Mouse (Mus musculus) embryonic facial prominence, embryonic 10.5 days (tissue): Measurements from ENCODE around the gene Rbm42. TPM values are rescaled to one million over a fixed set of nuclear protein-coding genes. Genes with fewer than 3 reads are reported as not detected.

Experiments
- DNase-seq: peaks from one replicate; pipeline ENCODE4 v3.0.0-alpha.2; 2017; ENCODE audit warnings: low spot score
- H3K27ac ChIP-seq: fragments of 300-500 bp; sonication (generic); replicated peaks from 2 replicates; pipeline ENCODE4 v1.5.1; 2016; ENCODE audit warnings: mild to moderate bottlenecking
- H3K27me3 ChIP-seq: fragments of 300-500 bp; sonication (generic); replicated peaks from 2 replicates; pipeline ENCODE4 v1.6.1; 2016; ENCODE audit warnings: low read depth, mild to moderate bottlenecking; ENCODE audit not compliant: poor library complexity, severe bottlenecking
- H3K36me3 ChIP-seq: fragments of 300-500 bp; sonication (generic); replicated peaks from 2 replicates; pipeline ENCODE4 v1.6.1; 2016; ENCODE audit warnings: mild to moderate bottlenecking, moderate library complexity
- H3K4me1 ChIP-seq: fragments of 300-500 bp; sonication (generic); 2 replicates; pipeline ENCODE4 v1.6.1; 2016
- H3K4me3 ChIP-seq: fragments of 300-500 bp; sonication (generic); 2 replicates; pipeline ENCODE4 v1.5.1; 2016; ENCODE audit warnings: mild to moderate bottlenecking, moderate library complexity
- H3K9me3 ChIP-seq: fragments of 300-500 bp; sonication (generic); 2 replicates; pipeline ENCODE4 v1.6.1; 2016; ENCODE audit warnings: mild to moderate bottlenecking
- WGBS: fragments of 180-500 bp; shearing (Covaris S2); methylation state at CpG from one replicate; pipeline ENCODE4 v1.1.7; 2016; 5-methylcytosine and 5-hydroxymethylcytosine counted together
- polyA plus RNA-seq: library from polyadenylated mRNA; unstranded; fragments of >200 nt; fragmentation: Nextera tagmentation; extraction: Ambion mirVana; gene quantifications from 2 replicates; pipeline ENCODE4 v1.2.1, GENCODE M21; 2016

Gene Rbm42
- polyA plus RNA-seq, result 134 and 139 TPM in 2 replicates

GRCm38 (mm10) chr7:30649591-30650540, at the start of gene Rbm42:
Gene Rbm42, minus strand, starts transcription at chr7:30650317.
- Histone ChIP-seq H3K27me3 (no peaks in the 10 kb centered on the region), H3K4me1 (peaks cover 14% of the 10 kb centered on the region), H3K36me3 (peaks cover 73% of the 10 kb centered on the region), H3K27ac (peak within 1 kb of the TSS; percentile 87), H3K9me3 (no peaks in the 10 kb centered on the region), H3K4me3 (peak within 1 kb of the TSS; percentile 95)
- WGBS, result 2% methylated on average over 59 of the region's 59 CpGs
- peak; percentile 97 for DNase-seq

GRCm38 (mm10) chr7:30698589-30698988, 48.5 kb upstream of the Rbm42 start, which contains the start of gene 2200002J24Rik:
Gene 2200002J24Rik, plus strand, starts transcription at chr7:30698926.
- DNase-seq, result peak; percentile 30
- 39% methylated on average over 9 of the region's 9 CpGs for WGBS
- Histone ChIP-seq H3K27me3 (no peaks in the 10 kb centered on the region), H3K9me3 (no peaks in the 10 kb centered on the region), H3K36me3 (no peaks in the 10 kb centered on the region), H3K27ac (no peak within 1 kb of the TSS), H3K4me1 (no peaks in the 10 kb centered on the region), H3K4me3 (no peak within 1 kb of the TSS)

GRCm38 (mm10) chr7:30698101-30698500, 48.0 kb upstream of the Rbm42 start:
- Histone ChIP-seq H3K27ac (no peak overlapping the region), H3K4me1 (no peaks in the 10 kb centered on the region)
- WGBS, result 70% methylated on average over 5 of the region's 5 CpGs

GRCm38 (mm10) chr7:30688325-30688724, 38.2 kb upstream of the Rbm42 start:
- no peak overlapping the region for H3K27ac ChIP-seq
- H3K27me3 ChIP-seq, result peaks cover 25% of the 10 kb centered on the region
- 75% methylated on average over 6 of the region's 6 CpGs for WGBS
- H3K36me3 ChIP-seq, result no peaks in the 10 kb centered on the region
- H3K9me3 ChIP-seq, result no peaks in the 10 kb centered on the region
- H3K4me3 ChIP-seq, result no peak overlapping the region
- DNase-seq, result peak; percentile 9
- no peaks in the 10 kb centered on the region for H3K4me1 ChIP-seq

More at GRCm38 (mm10) chr7:30698101-30698500, 48.0 kb upstream of the Rbm42 start:
- Histone ChIP-seq H3K27me3 (no peaks in the 10 kb centered on the region), H3K36me3 (no peaks in the 10 kb centered on the region), H3K9me3 (no peaks in the 10 kb centered on the region), H3K4me3 (no peak overlapping the region)
- no peak for DNase-seq

- 79% methylated on average over 2 of the region's 2 CpGs for WGBS
- no peaks in the 10 kb centered on the region for H3K36me3 ChIP-seq
- no peaks in the 10 kb centered on the region for H3K9me3 ChIP-seq
- peaks cover 24% of the 10 kb centered on the region for H3K27me3 ChIP-seq
- no peak overlapping the region for H3K27ac ChIP-seq
- no peak for DNase-seq
- H3K4me3 ChIP-seq, result no peak overlapping the region
- no peaks in the 10 kb centered on the region for H3K4me1 ChIP-seq
These were observed 33.3 kb upstream of the Rbm42 start for GRCm38 (mm10) chr7:30683425-30683824.

GRCm38 (mm10) chr7:30681897-30682296, 31.8 kb upstream of the Rbm42 start:
- 68% methylated on average over 5 of the region's 5 CpGs for WGBS
- H3K27me3 ChIP-seq, result peaks cover 8% of the 10 kb centered on the region
- no peak for DNase-seq
- H3K4me3 ChIP-seq, result no peak overlapping the region
- no peaks in the 10 kb centered on the region for H3K36me3 ChIP-seq
- H3K9me3 ChIP-seq, result no peaks in the 10 kb centered on the region
- H3K27ac ChIP-seq, result no peak overlapping the region
- H3K4me1 ChIP-seq, result no peaks in the 10 kb centered on the region

GRCm38 (mm10) chr7:30678263-30678975, 28.3 kb upstream of the Rbm42 start:
- H3K4me1 ChIP-seq, result no peaks in the 10 kb centered on the region
- H3K27ac ChIP-seq, result no peak overlapping the region
- 67% methylated on average over 5 of the region's 5 CpGs for WGBS
- no peaks in the 10 kb centered on the region for H3K9me3 ChIP-seq
- no peaks in the 10 kb centered on the region for H3K27me3 ChIP-seq
- no peak for DNase-seq
- no peaks in the 10 kb centered on the region for H3K36me3 ChIP-seq
- no peak overlapping the region for H3K4me3 ChIP-seq

- DNase-seq, result no peak
- 66% methylated on average over 9 of the region's 9 CpGs for WGBS
These were observed 21.4 kb upstream of the Rbm42 start, which contains the start of gene Pmis2 for GRCm38 (mm10) chr7:30671480-30671879. Gene Pmis2, minus strand, starts transcription at chr7:30671605.

GRCm38 (mm10) chr7:30669229-30669628, 19.1 kb upstream of the Rbm42 start:
- H3K4me1 ChIP-seq, result peaks cover 9% of the 10 kb centered on the region
- H3K4me3 ChIP-seq, result no peak overlapping the region
- H3K36me3 ChIP-seq, result no peaks in the 10 kb centered on the region
- no peak overlapping the region for H3K27ac ChIP-seq
- 0 out of 2 replicates have a peak, but pooled peaks cover 4% of the 10 kb centered on the region for H3K27me3 ChIP-seq
- no peaks in the 10 kb centered on the region for H3K9me3 ChIP-seq
- 44% methylated on average over 3 of the region's 3 CpGs for WGBS
- DNase-seq, result no peak

More at GRCm38 (mm10) chr7:30671480-30671879, 21.4 kb upstream of the Rbm42 start, which contains the start of gene Pmis2:
- H3K4me1 ChIP-seq, result no peaks in the 10 kb centered on the region
- H3K36me3 ChIP-seq, result no peaks in the 10 kb centered on the region
- H3K27me3 ChIP-seq, result 0 out of 2 replicates have a peak, but pooled peaks cover 4% of the 10 kb centered on the region
- H3K4me3 ChIP-seq, result no peak within 1 kb of the TSS
- no peak within 1 kb of the TSS for H3K27ac ChIP-seq
- no peaks in the 10 kb centered on the region for H3K9me3 ChIP-seq

GRCm38 (mm10) chr7:30665321-30665720, 15.2 kb upstream of the Rbm42 start:
- Histone ChIP-seq H3K27me3 (0 out of 2 replicates have a peak, but pooled peaks cover 4% of the 10 kb centered on the region), H3K4me1 (peaks cover 14% of the 10 kb centered on the region), H3K36me3 (peaks cover 26% of the 10 kb centered on the region), H3K27ac (peak overlapping the region; percentile 86), H3K9me3 (no peaks in the 10 kb centered on the region), H3K4me3 (peak overlapping the region; percentile 84)
- DNase-seq, result peak; percentile 16
- WGBS, result 9% methylated on average over 11 of the region's 11 CpGs

GRCm38 (mm10) chr7:30664529-30665200, 14.5 kb upstream of the Rbm42 start, which contains the start of gene Haus5:
Gene Haus5, minus strand, starts transcription at chr7:30664994.
- no peaks in the 10 kb centered on the region for H3K9me3 ChIP-seq
- peaks cover 32% of the 10 kb centered on the region for H3K36me3 ChIP-seq
- WGBS, result under 1% methylated on average over 34 of the region's 34 CpGs
- 0 out of 2 replicates have a peak, but pooled peaks cover 4% of the 10 kb centered on the region for H3K27me3 ChIP-seq
- H3K4me3 ChIP-seq, result peak within 1 kb of the TSS; percentile 84
- peaks cover 14% of the 10 kb centered on the region for H3K4me1 ChIP-seq
- H3K27ac ChIP-seq, result peak within 1 kb of the TSS; percentile 86
- DNase-seq, result peak; percentile 91

- whole genome bisulfite sequencing, result 26% methylated on average over 4 of the region's 4 CpGs
- H3K4me3 ChIP-seq, result no peak overlapping the region
- H3K4me1 ChIP-seq, result peaks cover 32% of the 10 kb centered on the region
These were observed 11.0 kb downstream of the Rbm42 start for GRCm38 (mm10) chr7:30639083-30639482.

More at GRCm38 (mm10) chr7:30639083-30639482, 11.0 kb downstream of the Rbm42 start:
- H3K9me3 ChIP-seq, result no peaks in the 10 kb centered on the region
- peak; percentile 46 for DNase-seq
- peaks cover 32% of the 10 kb centered on the region for H3K27me3 ChIP-seq
- H3K36me3 ChIP-seq, result peaks cover 43% of the 10 kb centered on the region
- H3K27ac ChIP-seq, result no peak overlapping the region; the same call in 1 of the 2 replicates
